Mouse (Mus musculus) monocyte, adult 2 months (primary cell): ENCODE measurements around the gene Myo18b.

Source experiments
- DNase-seq, 2 experiments: peaks; one replicate each; pipeline ENCODE4 v3.0.0; 2022; ENCODE audit warnings: low spot score in 2 of 2, low read depth in 1 of 2

Gene Myo18b

DNA sequence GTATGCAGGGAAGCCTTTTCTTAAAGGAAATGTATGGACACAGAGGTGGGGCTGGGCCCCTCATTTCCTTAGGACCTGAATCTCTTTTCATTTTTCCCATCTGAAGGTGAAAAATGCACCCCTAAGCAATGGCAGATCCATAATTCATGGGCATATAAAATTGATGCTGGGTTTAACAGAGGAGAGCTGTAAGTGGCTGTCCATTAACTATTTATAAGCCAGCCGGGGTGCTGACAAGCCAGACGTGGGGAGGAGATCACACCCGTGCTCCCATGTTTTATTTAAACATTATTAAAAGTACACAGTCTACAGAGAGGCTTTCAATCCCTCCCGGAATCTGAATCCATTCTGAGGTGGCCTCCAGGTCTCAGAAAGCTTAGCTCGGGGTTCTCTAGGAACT, 146.5 kb downstream of the Myo18b start:
- DNase-seq = no peak

DNA sequence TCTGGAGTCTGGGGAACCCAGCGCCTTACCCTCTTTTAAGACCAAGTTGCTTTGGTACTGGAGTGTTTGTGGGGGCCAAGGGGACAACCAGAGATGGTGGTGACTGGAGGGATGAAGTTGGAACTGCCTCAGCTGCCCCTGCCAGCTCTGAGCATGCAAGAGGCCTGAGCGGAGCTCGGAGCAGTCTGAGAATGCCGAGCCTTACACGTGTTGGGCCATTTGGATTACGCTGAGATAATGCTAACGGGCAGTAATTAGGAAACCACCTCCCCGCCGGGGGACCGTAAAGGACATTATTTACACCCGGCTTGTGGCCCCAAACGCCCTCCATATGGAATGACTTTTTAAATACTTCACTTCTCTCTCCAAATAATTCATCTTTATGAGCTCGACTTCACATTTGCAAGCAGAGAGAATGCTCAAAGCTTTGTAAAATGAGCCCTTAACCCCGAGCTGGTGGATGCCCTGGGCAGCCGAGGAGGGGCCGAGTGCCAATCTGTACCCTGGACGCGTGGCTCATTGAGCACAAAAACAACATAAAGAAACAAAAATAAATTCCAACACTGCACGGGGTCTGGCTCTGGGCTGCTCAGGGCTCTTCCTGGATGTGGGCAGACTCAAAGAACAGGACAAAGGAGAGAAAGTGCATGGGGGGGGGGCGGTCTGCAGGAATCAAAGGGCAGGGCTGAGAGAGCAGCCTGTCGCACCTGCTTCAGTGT, 148.0 kb downstream of the Myo18b start:
- DNase-seq = no peak

DNA sequence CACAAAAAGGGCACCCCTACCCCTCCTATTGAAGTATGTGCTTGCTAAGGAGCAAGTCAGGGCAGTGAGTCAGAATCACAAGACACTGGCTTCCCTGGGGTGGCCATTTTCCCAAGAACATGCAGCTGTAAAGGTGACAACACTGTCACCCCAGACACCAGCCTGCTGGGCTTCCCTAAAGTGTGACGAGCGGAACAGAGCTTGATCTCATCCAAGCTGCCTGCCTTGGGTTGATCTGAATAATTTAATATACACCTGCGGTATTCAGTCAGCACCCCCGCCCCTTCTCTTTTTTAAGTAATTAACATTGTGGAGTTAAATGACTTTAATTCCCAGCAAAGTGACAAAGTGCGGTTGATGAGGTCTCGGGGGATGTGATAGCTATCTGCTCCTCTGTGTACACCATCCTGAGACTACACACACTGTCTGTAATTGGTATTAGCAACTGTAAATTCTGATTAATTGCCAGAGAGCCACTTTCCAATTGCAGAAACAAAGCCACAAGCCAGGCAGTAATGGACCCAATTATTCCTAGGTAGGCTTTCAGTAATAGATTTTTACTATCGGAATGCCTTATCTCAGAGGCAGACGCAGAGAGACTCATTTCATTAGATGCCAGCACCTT, 148.7 kb downstream of the Myo18b start:
- DNase-seq = no peak

DNA sequence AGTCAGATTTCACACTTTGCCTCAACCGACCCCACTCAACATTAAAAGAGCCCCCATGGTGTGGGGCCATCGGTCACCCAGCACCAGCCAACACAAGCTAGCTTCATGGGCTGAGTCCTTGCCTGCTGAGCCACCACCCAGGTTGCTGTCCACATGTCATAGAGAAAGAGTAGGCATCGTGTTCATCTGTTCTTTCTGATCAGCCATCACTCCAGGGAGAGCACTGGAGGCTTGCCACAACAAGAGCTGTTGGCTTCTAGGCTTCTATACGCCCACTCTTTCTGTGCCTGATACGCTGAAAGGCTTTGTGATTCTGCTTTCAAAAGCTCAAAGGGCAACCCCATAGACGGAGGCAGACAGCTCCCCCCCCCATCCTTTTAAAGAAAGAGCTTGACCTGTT, 151.0 kb downstream of the Myo18b start:
- DNase-seq = no peak

DNA sequence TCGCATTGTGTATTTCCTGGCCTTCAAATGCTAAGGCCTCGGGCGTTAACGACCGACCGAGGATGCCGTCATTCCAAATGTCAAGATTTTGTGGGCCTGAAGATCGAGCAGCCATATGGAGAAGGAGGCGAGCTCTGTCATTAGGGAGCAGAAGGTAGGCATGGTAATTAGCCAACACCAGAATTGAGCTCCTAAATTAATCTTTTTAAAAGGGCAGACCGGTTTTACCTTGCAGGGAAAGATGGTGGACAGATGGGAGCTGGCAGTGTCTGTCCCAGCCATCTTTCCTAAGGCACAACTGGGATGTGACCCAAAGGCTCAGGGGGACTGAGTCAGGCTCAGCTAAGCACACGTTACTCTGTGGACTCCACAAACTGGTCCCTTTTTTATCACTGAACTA, 151.6 kb downstream of the Myo18b start:
- DNase-seq = no peak

DNA sequence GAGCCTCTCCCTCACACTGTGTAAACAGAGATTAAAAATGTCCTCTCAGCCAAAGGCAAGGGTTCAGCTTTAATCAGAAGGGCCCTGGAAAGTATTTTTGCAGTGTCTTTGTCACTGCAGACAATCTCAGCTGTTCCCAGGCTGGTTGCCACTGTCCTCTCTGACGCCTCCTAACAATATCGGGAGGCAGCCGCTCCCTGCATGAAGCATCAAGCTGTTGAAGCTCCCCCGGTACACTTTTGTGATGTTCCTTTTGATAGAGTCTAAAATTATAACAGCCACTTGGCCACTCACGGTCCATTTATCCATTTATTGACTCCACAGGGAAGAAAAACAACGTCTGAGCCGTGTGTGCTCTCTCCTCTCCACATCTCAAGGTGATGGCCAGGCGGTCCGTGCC, 153.0 kb downstream of the Myo18b start:
- no peak for DNase-seq

DNA sequence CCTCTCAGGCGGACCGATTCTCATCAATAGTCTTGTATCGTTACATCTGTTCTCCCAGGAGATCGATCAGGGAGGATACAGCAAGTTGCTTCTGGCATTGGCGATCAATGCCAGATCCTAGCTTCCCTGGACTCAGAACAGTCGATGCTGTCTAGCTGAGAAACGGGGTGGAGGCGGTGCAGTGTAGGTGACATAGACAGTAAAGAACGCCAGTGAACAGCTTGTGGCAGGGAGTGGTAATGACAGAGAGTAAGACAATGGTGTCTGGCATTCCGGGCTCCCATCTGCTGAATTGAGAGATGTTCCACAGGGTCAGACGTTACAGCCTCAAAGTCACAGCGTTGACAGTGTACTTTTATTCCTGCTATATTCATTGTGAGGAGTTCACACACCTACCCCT, 155.5 kb downstream of the Myo18b start:
- no peak for DNase-seq

DNA sequence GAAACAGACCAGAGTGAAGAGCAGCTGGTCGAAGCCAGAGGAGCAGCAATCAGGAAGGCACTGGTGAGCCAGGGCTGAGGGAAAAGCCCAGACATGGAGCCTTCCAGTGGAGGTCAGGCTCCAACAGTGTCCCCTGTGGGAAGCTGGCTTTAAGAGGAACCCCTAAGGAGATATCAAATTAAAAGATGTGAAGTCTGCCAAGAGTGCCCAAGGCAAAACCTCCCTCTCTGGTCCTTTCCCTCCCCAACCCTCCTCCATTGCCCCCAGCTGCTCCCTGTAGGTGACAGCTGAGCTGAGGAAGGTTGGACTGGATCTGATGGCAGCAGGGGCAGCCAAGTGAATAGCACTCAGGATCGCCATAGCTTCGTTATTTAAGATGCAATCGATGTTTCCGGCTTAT, 161.1 kb downstream of the Myo18b start:
- DNase-seq = no peak

DNA sequence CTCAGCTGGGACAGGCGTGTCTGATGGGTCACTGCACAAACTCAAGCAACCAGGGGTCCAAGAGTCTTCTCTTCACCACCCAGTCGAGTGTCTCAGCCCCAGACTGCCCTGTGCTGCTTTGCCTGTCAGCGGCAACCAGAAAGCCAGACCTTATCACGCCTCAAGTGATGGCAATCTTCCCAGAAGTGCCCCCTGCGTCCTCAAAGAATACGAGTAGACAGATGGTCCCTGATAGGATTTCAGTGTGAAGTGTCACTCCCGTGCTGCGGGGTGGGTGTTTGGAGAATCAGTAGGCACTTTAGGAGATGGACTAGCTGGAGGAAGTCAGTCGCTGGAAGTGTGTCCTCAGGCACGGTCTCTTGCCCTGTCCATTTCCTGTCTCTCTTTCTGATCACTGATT, 165.6 kb downstream of the Myo18b start:
- no peak for DNase-seq

DNA sequence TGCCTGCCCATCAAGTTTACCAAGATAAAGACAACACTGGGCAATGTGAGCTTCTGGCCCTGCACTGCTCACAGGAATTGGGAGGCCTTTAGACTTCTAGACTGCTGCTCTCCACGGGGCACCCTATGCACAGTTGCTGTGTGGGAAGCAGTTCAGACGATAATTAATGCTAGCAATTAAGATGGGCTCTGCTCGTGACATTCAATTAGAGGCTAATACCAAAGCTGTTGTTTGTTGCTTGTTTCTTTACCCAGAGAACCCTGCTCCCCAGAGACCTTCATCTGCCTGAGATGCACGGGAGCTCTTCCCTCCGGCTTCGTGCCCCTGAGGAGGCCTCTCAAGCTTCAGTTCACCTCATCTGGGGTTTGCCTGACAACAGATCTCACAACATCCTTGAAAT, 167.7 kb downstream of the Myo18b start:
- no peak for DNase-seq

DNA sequence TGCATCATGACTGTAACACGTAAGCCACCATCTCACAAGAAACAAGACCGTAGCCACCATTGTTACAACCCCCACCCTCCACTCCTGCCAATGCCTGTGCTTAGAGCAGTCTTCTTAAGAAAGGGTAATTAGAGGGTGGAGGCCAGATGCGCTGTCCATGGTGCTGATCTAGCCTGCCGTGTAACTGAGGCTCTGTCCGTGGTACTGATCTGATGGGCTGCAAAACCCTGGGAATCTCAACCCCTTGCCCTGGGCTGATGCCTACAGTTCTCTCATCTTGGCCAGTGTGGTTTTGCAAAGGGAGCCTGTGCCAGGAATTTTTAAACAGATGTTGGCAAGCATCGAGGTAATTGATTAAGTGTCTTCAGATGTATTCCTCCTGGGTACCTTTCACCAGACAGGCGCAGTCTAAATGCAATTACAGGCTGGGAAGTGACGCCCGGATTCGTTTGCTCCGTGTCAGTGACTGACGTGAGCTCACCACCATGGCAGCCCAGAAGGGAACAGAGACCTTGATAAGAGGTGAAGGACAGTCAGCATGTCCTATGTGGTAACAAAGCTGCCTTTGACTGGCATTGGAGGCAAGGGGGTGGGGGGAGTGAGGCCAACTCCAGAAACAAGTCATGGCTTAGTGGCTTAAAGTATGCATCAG, 177.4 kb downstream of the Myo18b start:
- DNase-seq = no peak

DNA sequence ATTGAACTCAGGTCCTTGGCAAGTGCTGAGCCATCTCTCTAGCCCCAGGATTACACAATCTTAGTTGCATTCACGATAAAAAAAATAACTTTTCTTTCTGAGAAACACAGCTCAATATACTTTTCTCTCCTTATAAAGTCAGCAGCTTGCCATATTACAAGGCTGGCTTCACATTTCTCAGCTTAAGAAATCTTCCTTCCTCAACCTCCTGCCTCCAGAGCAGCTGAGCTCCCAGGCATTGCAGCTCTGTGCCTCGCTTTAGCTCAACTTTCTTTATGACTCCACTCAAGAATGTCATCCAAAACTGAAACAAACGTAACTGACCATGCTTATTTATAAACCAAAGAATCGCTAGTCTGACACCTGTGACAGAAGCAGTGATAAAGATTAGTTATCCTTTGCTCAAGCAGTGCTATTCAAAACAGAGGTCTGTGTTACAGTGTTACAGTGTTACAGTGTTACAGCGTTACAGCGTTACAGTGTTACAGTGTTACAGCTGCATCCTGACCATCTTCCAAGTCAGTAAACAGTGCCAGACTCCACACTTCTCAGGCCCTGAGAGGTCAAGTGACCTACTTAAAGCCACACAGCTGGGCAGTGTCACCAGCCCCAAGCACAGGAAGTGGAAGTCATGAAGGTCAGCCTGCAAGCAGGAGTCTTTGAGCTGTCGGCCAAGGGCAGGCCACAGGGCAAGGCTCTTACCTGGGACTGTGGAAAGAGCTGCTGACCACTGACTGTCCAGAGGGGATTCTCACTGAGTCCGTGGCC, 181.3 kb downstream of the Myo18b start:
- DNase-seq = no peak

DNA sequence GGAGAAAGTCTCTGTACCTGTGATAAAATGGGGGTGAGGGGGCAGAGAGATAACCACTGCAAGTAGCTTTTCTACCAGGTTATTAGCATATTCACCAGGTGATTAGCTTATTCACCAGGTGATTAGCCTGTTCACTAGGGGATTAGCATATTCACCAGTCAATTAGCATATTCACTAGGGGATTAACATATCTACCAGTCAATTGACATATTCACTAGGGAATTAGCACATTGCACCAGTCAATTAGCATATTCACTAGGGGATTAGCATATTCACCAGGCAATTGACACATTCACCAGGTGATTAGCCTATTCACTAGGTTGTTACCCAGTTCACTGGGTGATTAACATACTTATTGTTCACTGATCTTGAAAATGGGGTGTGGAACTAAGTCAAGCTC, 186.3 kb downstream of the Myo18b start:
- DNase-seq = no peak

DNA sequence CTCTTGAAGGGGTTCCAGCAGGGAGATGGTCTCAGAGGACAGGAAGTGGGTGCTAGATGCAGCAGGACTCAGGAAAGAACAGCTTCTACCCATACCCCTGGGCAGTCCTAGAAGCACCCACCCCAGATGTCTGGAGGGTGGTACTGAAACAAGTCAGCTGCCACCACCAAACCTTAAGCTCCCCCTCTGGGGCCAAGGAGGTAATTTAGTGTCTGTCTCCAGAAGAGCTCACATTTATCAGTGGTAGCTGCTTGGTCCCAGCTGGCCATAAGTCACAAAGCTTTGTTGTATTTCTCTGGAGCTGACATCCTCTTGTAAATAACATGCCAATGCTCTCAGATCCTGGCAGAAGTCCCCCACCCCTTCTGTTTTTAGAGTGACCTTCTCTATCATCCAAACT, 187.7 kb downstream of the Myo18b start:
- DNase-seq = no peak

DNA sequence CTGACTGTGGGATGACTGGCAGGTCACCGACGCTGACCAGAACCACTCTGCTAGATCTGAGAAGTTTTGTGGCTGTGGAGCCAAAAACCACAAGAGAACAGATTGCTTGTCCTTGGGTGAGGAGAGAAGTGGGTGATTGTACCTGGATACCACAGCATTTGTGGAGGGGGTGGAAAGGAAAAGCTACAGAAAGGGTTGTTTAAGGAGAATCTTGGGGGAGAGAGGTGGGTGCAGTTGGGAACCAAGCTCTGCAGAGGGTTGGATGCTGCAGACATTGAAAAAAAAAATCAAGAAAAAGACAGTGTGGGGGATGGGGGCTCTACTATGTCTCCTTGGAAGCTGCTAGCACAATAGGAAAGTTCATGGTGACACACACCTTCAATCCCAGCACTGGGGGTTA, 188.7 kb downstream of the Myo18b start:
- no peak for DNase-seq

DNA sequence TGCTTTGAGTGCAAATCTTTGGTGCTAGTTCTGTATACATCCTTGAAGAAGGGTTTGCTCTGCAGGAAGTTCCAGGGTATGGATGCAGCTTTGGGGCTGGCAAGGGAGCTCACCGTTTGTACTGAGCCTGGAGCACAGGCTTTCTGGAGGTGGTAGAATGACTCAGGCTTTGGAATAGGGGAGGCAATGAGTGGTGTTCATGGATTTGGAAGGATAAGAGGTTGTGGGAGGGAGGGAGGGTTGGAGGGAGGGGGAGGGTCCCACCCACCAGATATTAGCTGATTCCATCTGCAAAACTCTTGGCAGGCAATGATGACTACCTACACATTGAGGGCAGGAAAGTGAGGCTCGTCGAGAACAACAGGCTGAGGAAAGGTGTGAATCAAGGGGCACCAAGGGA, 195.4 kb downstream of the Myo18b start:
- no peak for DNase-seq

DNA sequence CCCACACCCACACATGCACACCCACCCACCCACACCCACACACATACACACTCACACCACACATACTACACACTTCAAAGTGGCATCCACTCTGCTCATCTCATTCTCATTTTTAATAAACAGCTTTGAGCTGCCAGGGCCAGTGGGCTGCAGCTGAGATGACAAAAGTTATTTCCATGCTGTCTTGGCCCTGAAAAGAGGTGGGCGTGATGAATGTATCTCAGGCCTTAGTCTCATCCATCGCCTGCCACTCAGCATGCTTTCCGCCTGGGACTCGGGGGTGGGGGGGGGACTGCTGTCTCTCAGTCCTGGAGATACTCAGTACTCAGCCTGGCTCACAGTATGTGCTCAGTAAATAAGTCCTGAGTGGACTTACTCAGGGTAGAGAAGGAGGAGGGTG, 199.5 kb downstream of the Myo18b start:
- no peak for DNase-seq

DNA sequence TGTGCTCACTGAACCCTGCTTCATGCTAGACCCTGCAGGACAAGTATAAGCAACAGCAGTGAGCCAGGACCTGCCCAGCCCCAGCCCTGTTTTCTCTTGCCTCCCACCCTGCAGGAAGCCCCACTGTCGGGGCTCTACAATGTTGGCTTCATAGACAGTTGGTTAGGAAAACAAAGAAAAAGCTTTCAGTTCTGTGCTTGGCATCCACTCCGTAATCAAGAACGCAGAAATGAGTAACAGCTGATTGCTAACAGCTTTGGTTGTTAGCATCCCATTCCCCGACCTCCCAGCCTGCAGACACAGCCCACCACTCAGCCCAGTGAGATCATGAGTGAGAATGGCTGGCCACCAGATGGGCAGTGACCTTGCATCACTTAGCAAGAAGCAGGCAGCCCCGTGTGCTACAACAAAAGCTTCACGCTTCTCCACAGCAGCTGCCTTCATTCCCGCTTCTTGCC, 200.9 kb downstream of the Myo18b start:
- DNase-seq = no peak

DNA sequence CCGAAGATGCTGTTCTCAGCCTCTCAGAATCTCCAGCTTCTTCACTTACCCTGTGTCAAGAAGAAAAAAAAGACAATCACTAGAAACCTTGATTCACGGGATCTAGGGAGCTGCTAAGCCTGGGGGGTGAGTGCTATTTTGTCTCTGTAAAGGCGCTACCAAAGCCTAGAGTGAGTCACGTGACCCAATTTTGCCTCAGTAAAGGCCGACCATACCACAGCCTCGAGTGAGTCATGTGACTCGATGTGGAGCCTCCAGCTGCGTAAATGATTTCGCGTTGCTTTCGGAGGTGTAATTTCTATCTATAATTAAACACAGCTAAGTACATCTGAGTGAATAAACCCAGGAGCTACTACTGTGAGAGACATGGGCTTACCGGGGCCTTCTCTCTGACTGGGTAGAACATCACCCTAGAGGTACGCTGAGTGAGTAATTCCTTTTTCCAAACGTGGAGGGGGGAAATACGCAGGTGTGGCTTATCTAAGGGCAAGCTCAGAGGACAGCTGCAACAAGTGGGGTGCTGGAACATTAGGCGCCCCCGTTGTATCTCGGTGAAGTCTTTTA, 202.8 kb downstream of the Myo18b start:
- no peak for DNase-seq

DNA sequence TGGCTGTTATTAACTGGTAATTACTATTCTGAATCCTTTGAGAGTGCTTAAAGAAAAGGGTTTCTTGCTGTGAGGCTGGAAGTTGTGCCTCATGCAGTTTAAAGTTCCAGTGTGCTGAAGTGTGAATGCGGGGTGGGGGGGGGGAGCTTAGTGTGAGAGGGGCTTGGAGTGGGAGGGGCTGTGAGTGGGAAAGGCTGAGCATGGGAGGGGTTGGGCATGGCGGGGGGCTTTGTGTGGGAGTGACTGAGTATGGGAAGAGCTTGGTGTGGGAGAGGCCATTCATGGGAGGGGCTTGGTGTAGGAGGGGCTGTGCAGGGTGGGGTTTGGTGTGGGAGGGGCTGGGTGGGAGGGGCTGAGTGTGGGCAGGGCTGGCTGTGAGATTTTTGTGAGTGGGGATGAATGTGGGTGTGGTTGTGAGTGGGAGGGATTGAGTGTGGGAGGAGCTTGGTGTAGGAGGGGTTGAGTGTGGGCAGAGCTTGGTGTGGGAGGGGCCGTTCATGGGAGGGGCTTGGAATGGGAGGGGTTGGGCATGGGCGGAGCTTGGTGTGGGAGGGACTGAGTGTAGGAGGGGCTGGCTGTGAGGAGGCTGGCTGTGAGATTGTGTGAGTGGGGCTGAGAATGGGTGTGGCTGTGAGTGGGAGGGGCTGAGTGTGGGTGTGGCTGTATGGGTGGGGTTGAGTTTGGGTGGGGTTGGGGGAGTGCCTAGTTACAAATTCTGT, 208.9 kb downstream of the Myo18b start:
- DNase-seq = no peak
